Mouse (Mus musculus) heart, adult 2 months (tissue): ENCODE data around the gene F2r. TPM values are rescaled to one million over a fixed set of nuclear protein-coding genes. Genes with fewer than 3 reads are reported as not detected.

Source experiments
- DNase-seq, 2 experiments: peaks; one replicate each; pipeline ENCODE4 v3.0.0; 2021
- H3K27ac ChIP-seq: fragments of 200-600 bp; 2 replicates; pipeline ENCODE4 v1.8.1; 2022
- H3K27me3 ChIP-seq: fragments of 200-500 bp; 2 replicates; pipeline ENCODE4 v1.6.1; 2012; ENCODE audit warnings: mild to moderate bottlenecking, low read length, inconsistent platforms, mixed read lengths; ENCODE audit not compliant: control insufficient read depth, insufficient read depth
- H3K36me3 ChIP-seq: fragments of 200-500 bp; 2 replicates; pipeline ENCODE4 v1.6.1; 2012; ENCODE audit warnings: low read length, inconsistent platforms; ENCODE audit not compliant: control insufficient read depth, insufficient read depth
- H3K4me1 ChIP-seq: fragments of 200-500 bp; 2 replicates; pipeline ENCODE4 v1.6.1; 2011; ENCODE audit warnings: low read length; ENCODE audit not compliant: control insufficient read depth, insufficient read depth
- H3K4me3 ChIP-seq: fragments of 200-600 bp; 2 replicates; pipeline ENCODE4 v1.8.1; 2022
- H3K79me2 ChIP-seq: fragments of 200-500 bp; replicated peaks from 2 replicates; pipeline ENCODE4 v1.6.1; 2012; ENCODE audit warnings: mild to moderate bottlenecking, inconsistent platforms, low read length, moderate library complexity, mixed read lengths; ENCODE audit not compliant: control insufficient read depth, insufficient read depth
- H3K9ac ChIP-seq: fragments of 200-500 bp; 2 replicates; pipeline ENCODE4 v1.6.1; 2012; ENCODE audit warnings: low read depth, mild to moderate bottlenecking, control low read depth, inconsistent platforms, low read length, mixed read lengths
- CTCF ChIP-seq: fragments of 200-600 bp; IDR thresholded peaks from 2 replicates; pipeline ENCODE4 v1.8.1; 2022; ENCODE audit warnings: antibody characterized with exemption, mild to moderate bottlenecking, moderate library complexity
- EP300 ChIP-seq: fragments of 200-500 bp; IDR thresholded peaks from 2 replicates; pipeline ENCODE4 v1.6.1; 2011; ENCODE audit warnings: low read depth, low read length, control low read depth; ENCODE audit not compliant: insufficient read depth
- POLR2A ChIP-seq: fragments of 200-500 bp; IDR thresholded peaks from 2 replicates; pipeline ENCODE4 v1.6.1; 2011; ENCODE audit warnings: mild to moderate bottlenecking, low read depth, low read length, control low read depth; ENCODE audit not compliant: insufficient read depth
- WGBS: fragments of 180-500 bp; shearing (Covaris S2); methylation state at CpG from one replicate; pipeline ENCODE4 v1.1.7; 2018; 5-methylcytosine and 5-hydroxymethylcytosine counted together
- intact Hi-C: fragments of 180-260 bp; cut with DNase I; formaldehyde crosslinking; loops from one replicate; pipeline ENCODE4 v1.15.1; 2025
- polyA plus RNA-seq: library from polyadenylated mRNA; depleted of rRNA; stranded (reverse); fragments of >200 nt; gene quantifications from 2 replicates; pipeline ENCODE4 v1.2.3, GENCODE M21; 2012
- total RNA-seq, 2 experiments: library from RNA; stranded (reverse); gene quantifications; 2 replicates each; pipeline ENCODE4 v1.2.3; 2021

The F2r gene
- total and polyA plus RNA-seq, 3 experiments = 19.3 to 23.8 (median 23.6) TPM

- WGBS = 69% methylated on average over 7 of the region's 7 CpGs
- DNase-seq = no peak
- no peaks in the 10 kb centered on the region for H3K79me2 ChIP-seq
- no peaks in the 10 kb centered on the region for H3K27me3 ChIP-seq
- H3K27ac ChIP-seq = no peak overlapping the region
- intact Hi-C loops = no loop called here
- TF ChIP-seq POLR2A (no peak), EP300 (no peak), CTCF (no peak)
- H3K9ac ChIP-seq = no peak overlapping the region
- no peaks in the 10 kb centered on the region for H3K4me1 ChIP-seq
- H3K36me3 ChIP-seq = no peaks in the 10 kb centered on the region
- H3K4me3 ChIP-seq = no peak overlapping the region
These were observed 8.4 kb upstream of the F2r start for GRCm38 (mm10) chr13:95626696-95627095.

- intact Hi-C loops = no loop called here
- no peak for DNase-seq
- Histone ChIP-seq H3K36me3 (no peaks in the 10 kb centered on the region), H3K79me2 (no peaks in the 10 kb centered on the region), H3K27ac (no peak overlapping the region), H3K27me3 (no peaks in the 10 kb centered on the region), H3K9ac (no peak overlapping the region), H3K4me1 (no peaks in the 10 kb centered on the region), H3K4me3 (no peak overlapping the region)
- TF ChIP-seq CTCF (no peak), POLR2A (no peak), EP300 (no peak)
- 59% methylated on average over 3 of the region's 3 CpGs for WGBS
These were observed 4.8 kb upstream of the F2r start for GRCm38 (mm10) chr13:95623042-95623441.

GRCm38 (mm10) chr13:95621563-95621962 is 3.3 kb upstream of the F2r start:
- no peaks in the 10 kb centered on the region for H3K4me1 ChIP-seq
- H3K9ac ChIP-seq = no peak overlapping the region
- no peaks in the 10 kb centered on the region for H3K27me3 ChIP-seq
- no peak overlapping the region for H3K4me3 ChIP-seq
- no peak for DNase-seq
- H3K79me2 ChIP-seq = no peaks in the 10 kb centered on the region
- H3K36me3 ChIP-seq = no peaks in the 10 kb centered on the region
- H3K27ac ChIP-seq = no peak overlapping the region
- 53% methylated on average over 3 of the region's 3 CpGs for WGBS
- TF ChIP-seq EP300 = no peak
- TF ChIP-seq CTCF = no peak
- no peak for TF ChIP-seq POLR2A
- intact Hi-C loops = no loop called here

- Histone ChIP-seq H3K79me2 (no peaks in the 10 kb centered on the region), H3K4me1 (peaks cover 7% of the 10 kb centered on the region), H3K27ac (no peak overlapping the region), H3K4me3 (no peak overlapping the region; the same call in 1 of the 2 replicates), H3K36me3 (no peaks in the 10 kb centered on the region), H3K9ac (no peak overlapping the region), H3K27me3 (no peaks in the 10 kb centered on the region)
- WGBS = 22% methylated on average over 13 of the region's 13 CpGs
- DNase-seq = no peak
- TF ChIP-seq CTCF = no peak
- no peak for TF ChIP-seq EP300
- TF ChIP-seq POLR2A = no peak
- intact Hi-C loops = loop anchor here (2.0 kb wide), 2 partner anchors 16 to 48 kb away; no protein-coding TSS in a partner anchor
These were observed 572 bp upstream of the F2r start for GRCm38 (mm10) chr13:95618859-95619258.

GRCm38 (mm10) chr13:95617671-95618171 is 566 bp downstream of the F2r start:
- no peaks in the 10 kb centered on the region for H3K36me3 ChIP-seq
- H3K4me1 ChIP-seq = peaks cover 7% of the 10 kb centered on the region
- TF ChIP-seq EP300 (no peak), CTCF (no peak), POLR2A (no peak)
- H3K9ac ChIP-seq = peak overlapping the region; percentile 84
- H3K79me2 ChIP-seq = no peaks in the 10 kb centered on the region
- peak overlapping the region; percentile 90 for H3K27ac ChIP-seq
- WGBS = 2% methylated on average over 21 of the region's 21 CpGs
- H3K27me3 ChIP-seq = no peaks in the 10 kb centered on the region
- no peak for DNase-seq
- intact Hi-C loops = loop anchor here (2.0 kb wide), 2 partner anchors 17 to 49 kb away; no protein-coding TSS in a partner anchor
- H3K4me3 ChIP-seq = peak overlapping the region; percentile 65

GRCm38 (mm10) chr13:95617082-95617670 is 1.1 kb downstream of the F2r start:
- H3K4me1 ChIP-seq = peaks cover 7% of the 10 kb centered on the region
- WGBS = 16% methylated on average over 17 of the region's 17 CpGs
- H3K27me3 ChIP-seq = no peaks in the 10 kb centered on the region
- no peaks in the 10 kb centered on the region for H3K36me3 ChIP-seq
- peak overlapping the region; percentile 90 for H3K27ac ChIP-seq
- no peak for TF ChIP-seq CTCF
- TF ChIP-seq EP300 = no peak
- H3K9ac ChIP-seq = peak overlapping the region; percentile 84
- H3K4me3 ChIP-seq = peak overlapping the region; percentile 65
- H3K79me2 ChIP-seq = peaks cover 2% of the 10 kb centered on the region; the same call in 1 of the 2 replicates
- intact Hi-C loops = no loop called here
- DNase-seq = no peak
